Mouse (Mus musculus) heart, postnatal 0 days (tissue): ENCODE data around the gene Pcif1. TPM values are rescaled to one million over a fixed set of nuclear protein-coding genes. Genes with fewer than 3 reads are reported as not detected.
A peak's percentile ranks its signal among the peaks of the same experiment; 100 is the strongest.
"Not testable (repeated sequence)": the region's sequence is repeated elsewhere in the genome, so short reads cannot be mapped to it uniquely, and the experiment has no call there.

Experiments used
- ATAC-seq: fragments of 200-750 bp; cut with Nextera tagmentation; 2 replicates; pipeline ENCODE4 v1.8.0; 2017; ENCODE audit warnings: low read depth, moderate number of reproducible peaks, moderate library complexity; ENCODE audit not compliant: insufficient read depth
- DNase-seq: peaks from one replicate; pipeline ENCODE4 v3.0.0-alpha.2; 2016; ENCODE audit warnings: low spot score
- H3K27ac ChIP-seq: fragments of 300-500 bp; sonication (generic); 2 replicates; pipeline ENCODE4 v1.5.1; 2014; ENCODE audit warnings: low read depth, mild to moderate bottlenecking
- H3K27me3 ChIP-seq: fragments of 300-500 bp; sonication (generic); 2 replicates; pipeline ENCODE4 v1.6.1; 2014; ENCODE audit warnings: low read length, mixed read lengths; ENCODE audit not compliant: control insufficient read depth, insufficient read depth
- H3K36me3 ChIP-seq: fragments of 300-500 bp; sonication (generic); replicated peaks from 2 replicates; pipeline ENCODE4 v1.6.1; 2014; ENCODE audit warnings: low read length, mixed read lengths; ENCODE audit not compliant: control insufficient read depth, insufficient read depth
- H3K4me1 ChIP-seq: fragments of 300-500 bp; sonication (generic); 2 replicates; pipeline ENCODE4 v1.6.1; 2014; ENCODE audit warnings: antibody characterized with exemption; ENCODE audit not compliant: control insufficient read depth, insufficient read depth
- H3K4me2 ChIP-seq: fragments of 300-500 bp; sonication (generic); 2 replicates; pipeline ENCODE4 v1.6.1; 2014; ENCODE audit warnings: low read depth, mild to moderate bottlenecking, low read length, moderate library complexity
- H3K4me3 ChIP-seq: fragments of 300-500 bp; sonication (generic); 2 replicates; pipeline ENCODE4 v1.5.1; 2014; ENCODE audit warnings: low read depth, low read length
- H3K9ac ChIP-seq: fragments of 300-500 bp; sonication (generic); replicated peaks from 2 replicates; pipeline ENCODE4 v1.6.1; 2014; ENCODE audit warnings: low read depth, low read length, mixed read lengths
- H3K9me3 ChIP-seq: fragments of 300-500 bp; sonication (generic); replicated peaks from 2 replicates; pipeline ENCODE4 v1.6.1; 2016; ENCODE audit warnings: low read length; ENCODE audit not compliant: control insufficient read depth
- CTCF ChIP-seq: IDR thresholded peaks from 2 replicates; pipeline ENCODE4 v1.5.1; 2016; ENCODE audit warnings: antibody characterized with exemption, control low read depth, low read depth
- EP300 ChIP-seq: IDR thresholded peaks from 2 replicates; pipeline ENCODE4 v1.6.1; 2016; ENCODE audit warnings: antibody characterized with exemption, low read depth
- WGBS: fragments of 180-500 bp; shearing (Covaris S2); extraction: QIAGEN DNeasy Blood & Tissue Kit; methylation state at CpG from one replicate; pipeline ENCODE4 v1.1.7; 2014; 5-methylcytosine and 5-hydroxymethylcytosine counted together
- polyA plus RNA-seq: library from polyadenylated mRNA; unstranded; fragments of >200 nt; fragmentation: Nextera tagmentation; extraction: Ambion mirVana; gene quantifications from 2 replicates; pipeline ENCODE4 v1.2.1, GENCODE M21; 2015
- total RNA-seq: library from RNA; depleted of rRNA; stranded (reverse); fragments of >200 nt; gene quantifications from 2 replicates; pipeline ENCODE4 v1.2.3, GENCODE M21; 2014; ENCODE audit warnings: low replicate concordance

The Pcif1 gene
- total and polyA plus RNA-seq, 2 experiments from 2014 or later, result 51.8 to 54.2 TPM

GRCm38 (mm10) chr2:164834531-164834930 lies 44.6 kb upstream of the Pcif1 start:
- H3K27ac ChIP-seq, result peak overlapping the region; percentile 90; the same call in 1 of the 2 replicates

DNA sequence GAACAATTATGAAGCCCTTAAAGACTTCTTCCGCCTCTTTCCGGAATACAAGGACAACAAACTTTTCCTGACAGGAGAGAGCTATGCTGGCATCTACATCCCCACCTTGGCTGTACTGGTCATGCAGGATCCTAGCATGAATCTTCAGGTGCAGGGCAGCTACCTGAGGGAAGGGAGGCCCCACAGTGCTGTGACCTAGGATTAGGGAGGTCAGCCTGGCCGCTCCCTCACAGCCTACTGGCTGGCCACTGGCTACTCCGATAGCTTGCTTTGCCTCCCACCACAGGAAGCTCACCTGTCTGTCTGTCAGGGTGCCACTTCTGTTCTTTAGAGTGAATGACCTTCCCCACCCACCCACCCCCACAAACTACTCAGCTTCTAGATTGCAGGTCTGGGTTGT lies 43.9 kb upstream of the Pcif1 start:
- peaks cover 9% of the 10 kb centered on the region for H3K4me1 ChIP-seq
- TF ChIP-seq EP300 (no peak), CTCF (no peak)
- H3K27me3 ChIP-seq, result no peaks in the 10 kb centered on the region
- H3K27ac ChIP-seq, result no peak overlapping the region
- WGBS, result 95% methylated on average over 4 of the region's 4 CpGs
- H3K9ac ChIP-seq, result no peak overlapping the region
- H3K4me2 ChIP-seq, result no peak overlapping the region
- no peak for ATAC-seq
- H3K4me3 ChIP-seq, result no peak overlapping the region
- DNase-seq, result no peak
- peaks cover 44% of the 10 kb centered on the region for H3K36me3 ChIP-seq
- no peaks in the 10 kb centered on the region for H3K9me3 ChIP-seq

More at GRCm38 (mm10) chr2:164834531-164834930, 44.6 kb upstream of the Pcif1 start:
- H3K4me1 ChIP-seq, result peaks cover 9% of the 10 kb centered on the region
- no peaks in the 10 kb centered on the region for H3K9me3 ChIP-seq
- peak overlapping the region; percentile 76 for H3K4me3 ChIP-seq
- 36% methylated on average over 8 of the region's 8 CpGs for WGBS
- no peaks in the 10 kb centered on the region for H3K27me3 ChIP-seq
- TF ChIP-seq EP300 (no peak), CTCF (no peak)
- ATAC-seq, result no peak
- DNase-seq, result no peak
- peaks cover 42% of the 10 kb centered on the region for H3K36me3 ChIP-seq
- peak overlapping the region; percentile 76 for H3K4me2 ChIP-seq
- H3K9ac ChIP-seq, result peak overlapping the region; percentile 59

- Histone ChIP-seq H3K36me3 (no peaks in the 10 kb centered on the region), H3K4me3 (no peak overlapping the region), H3K9me3 (no peaks in the 10 kb centered on the region; the same call in 1 of the 2 replicates), H3K4me2 (no peak overlapping the region), H3K4me1 (no peaks in the 10 kb centered on the region), H3K9ac (no peak overlapping the region), H3K27ac (no peak overlapping the region), H3K27me3 (no peaks in the 10 kb centered on the region)
- DNase-seq (no peak), ATAC-seq (no peak)
- WGBS, result 51% methylated on average over 3 of the region's 3 CpGs
- TF ChIP-seq EP300, result no peak
- TF ChIP-seq CTCF, result peak; percentile 35
Measured at GRCm38 (mm10) chr2:164845782-164846181, 33.3 kb upstream of the Pcif1 start.

DNA sequence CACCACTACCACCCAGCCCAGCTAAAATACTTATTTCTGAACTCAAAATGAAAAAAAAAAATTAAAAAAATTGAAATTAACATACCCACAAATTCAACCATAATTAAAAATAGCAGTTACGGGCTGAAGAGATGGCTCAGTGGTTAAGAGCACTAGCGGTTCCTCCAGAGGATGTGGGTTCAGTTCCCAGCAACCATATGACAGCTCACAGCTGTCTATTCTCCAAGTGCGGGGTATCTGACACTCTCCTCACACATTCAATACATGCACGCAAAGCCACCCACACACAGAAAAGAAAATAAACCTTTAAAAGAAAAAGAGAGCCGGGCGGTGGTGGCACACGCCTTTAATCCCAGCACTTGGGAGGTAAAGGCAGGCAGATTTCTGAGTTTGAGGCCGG lies 29.0 kb upstream of the Pcif1 start:
- Histone ChIP-seq H3K9me3 (no peaks in the 10 kb centered on the region; the same call in 1 of the 2 replicates), H3K36me3 (no peaks in the 10 kb centered on the region), H3K4me2 (no peak overlapping the region), H3K27me3 (0 out of 2 replicates have a peak, but pooled peaks cover 10% of the 10 kb centered on the region), H3K27ac (no peak overlapping the region), H3K4me3 (no peak overlapping the region), H3K9ac (no peak overlapping the region), H3K4me1 (no peaks in the 10 kb centered on the region)
- DNase-seq (no peak), ATAC-seq (no peak)
- WGBS, result 77% methylated on average over 8 of the region's 8 CpGs
- no peak for TF ChIP-seq CTCF
- TF ChIP-seq EP300, result no peak

GRCm38 (mm10) chr2:164855572-164855971 lies 23.5 kb upstream of the Pcif1 start:
- 89% methylated on average over 5 of the region's 5 CpGs for WGBS
- H3K36me3 ChIP-seq, H3K9ac ChIP-seq, H3K27ac ChIP-seq, H3K4me3 ChIP-seq, ATAC-seq, H3K9me3 ChIP-seq, H3K4me2 ChIP-seq, DNase-seq: not testable (repeated sequence)
- Histone ChIP-seq H3K4me1 (peaks cover 14% of the 10 kb centered on the region; the same call in 1 of the 2 replicates), H3K27me3 (peaks cover 47% of the 10 kb centered on the region; the same call in 1 of the 2 replicates)
